Mouse (Mus musculus) limb, embryonic 14.5 days (tissue): ENCODE measurements at regions not wholly inside any gene's neighbourhood (a gene's known extent, or its start where the extent isn't known, plus 50 kb on each side); places are given as distances from the start of the nearest gene placed in this dataset.

Experiments
- ATAC-seq: fragments of 200-750 bp; cut with Nextera tagmentation; 2 replicates; pipeline ENCODE4 v1.8.0; 2017; ENCODE audit warnings: low read depth, moderate number of reproducible peaks, moderate TSS enrichment; ENCODE audit not compliant: low FRiP score
- DNase-seq: peaks from one replicate; pipeline ENCODE4 v3.0.0-alpha.2; 2015; ENCODE audit warnings: low spot score
- H3K27ac ChIP-seq: fragments of 300-500 bp; sonication (generic); replicated peaks from 2 replicates; pipeline ENCODE4 v1.5.1; 2014; ENCODE audit warnings: low read depth, mild to moderate bottlenecking, low read length, moderate library complexity, mixed read lengths
- H3K27me3 ChIP-seq: fragments of 300-500 bp; sonication (generic); 2 replicates; pipeline ENCODE4 v1.6.1; 2014; ENCODE audit warnings: low read length, mixed read lengths; ENCODE audit not compliant: control insufficient read depth, insufficient read depth
- H3K36me3 ChIP-seq: fragments of 300-500 bp; sonication (generic); 2 replicates; pipeline ENCODE4 v1.6.1; 2014; ENCODE audit warnings: mild to moderate bottlenecking, low read length, moderate library complexity, mixed read lengths; ENCODE audit not compliant: control insufficient read depth, insufficient read depth
- H3K4me1 ChIP-seq: fragments of 300-500 bp; sonication (generic); 2 replicates; pipeline ENCODE4 v1.6.1; 2014; ENCODE audit warnings: antibody characterized with exemption, low read length, mixed read lengths; ENCODE audit not compliant: control insufficient read depth, insufficient read depth
- H3K4me2 ChIP-seq: fragments of 300-500 bp; sonication (generic); replicated peaks from 2 replicates; pipeline ENCODE4 v1.6.1; 2014; ENCODE audit warnings: low read depth, mild to moderate bottlenecking, low read length, moderate library complexity; ENCODE audit not compliant: severe bottlenecking
- H3K4me3 ChIP-seq: fragments of 300-500 bp; sonication (generic); replicated peaks from 2 replicates; pipeline ENCODE4 v1.5.1; 2014; ENCODE audit warnings: low read length
- H3K9ac ChIP-seq: fragments of 300-500 bp; sonication (generic); 2 replicates; pipeline ENCODE4 v1.6.1; 2014; ENCODE audit warnings: mild to moderate bottlenecking, low read depth, low read length, moderate library complexity; ENCODE audit not compliant: severe bottlenecking
- H3K9me3 ChIP-seq: fragments of 300-500 bp; sonication (generic); 2 replicates; pipeline ENCODE4 v1.6.1; 2016; ENCODE audit warnings: low read length; ENCODE audit not compliant: control insufficient read depth
- POLR2A ChIP-seq: fragments of 200-500 bp; IDR thresholded peaks from 2 replicates; pipeline ENCODE4 v1.8.0; 2012; ENCODE audit warnings: inconsistent platforms, mild to moderate bottlenecking, moderate library complexity, borderline replicate concordance; ENCODE audit not compliant: insufficient read depth, insufficient read length; ENCODE audit errors: extremely low read depth
- WGBS: fragments of 180-500 bp; shearing (Covaris S2); extraction: QIAGEN DNeasy Blood & Tissue Kit; methylation state at CpG from one replicate; pipeline ENCODE4 v1.1.7; 2014; 5-methylcytosine and 5-hydroxymethylcytosine counted together

DNA sequence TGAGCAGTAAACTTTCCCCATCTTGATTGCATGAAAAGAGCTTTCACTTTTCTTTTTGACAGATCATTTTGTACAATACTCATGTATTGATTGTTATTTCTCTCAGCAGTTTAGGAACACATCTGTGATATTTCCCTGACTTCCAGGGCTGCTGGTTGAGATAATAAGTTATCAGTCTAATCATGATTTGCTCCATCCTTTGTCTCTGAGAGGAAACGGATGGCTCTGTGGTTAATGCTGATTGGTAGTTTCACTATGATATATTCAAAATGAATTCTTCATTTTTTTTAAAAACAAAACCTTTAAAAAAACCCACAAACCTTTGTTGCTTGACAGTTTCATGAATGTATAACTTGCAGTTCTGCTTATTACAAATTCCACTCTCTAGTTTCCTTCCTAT lies 160.8 kb downstream of the Pdgfra start:
- no peak overlapping the region for H3K27ac ChIP-seq
- ATAC-seq (no peak), DNase-seq (no peak)
- no peak overlapping the region for H3K9ac ChIP-seq
- no peaks in the 10 kb centered on the region for H3K9me3 ChIP-seq
- no peak overlapping the region for H3K4me3 ChIP-seq
- H3K4me2 ChIP-seq = no peak overlapping the region
- WGBS = 86% methylated on average over 1 of the region's 1 CpGs
- no peaks in the 10 kb centered on the region for H3K4me1 ChIP-seq
- no peaks in the 10 kb centered on the region for H3K27me3 ChIP-seq
- no peak for TF ChIP-seq POLR2A
- no peaks in the 10 kb centered on the region for H3K36me3 ChIP-seq

- no peaks in the 10 kb centered on the region for H3K9me3 ChIP-seq
Measured at GRCm38 (mm10) chr5:75315956-75316355, 163.9 kb downstream of the Pdgfra start.

DNA sequence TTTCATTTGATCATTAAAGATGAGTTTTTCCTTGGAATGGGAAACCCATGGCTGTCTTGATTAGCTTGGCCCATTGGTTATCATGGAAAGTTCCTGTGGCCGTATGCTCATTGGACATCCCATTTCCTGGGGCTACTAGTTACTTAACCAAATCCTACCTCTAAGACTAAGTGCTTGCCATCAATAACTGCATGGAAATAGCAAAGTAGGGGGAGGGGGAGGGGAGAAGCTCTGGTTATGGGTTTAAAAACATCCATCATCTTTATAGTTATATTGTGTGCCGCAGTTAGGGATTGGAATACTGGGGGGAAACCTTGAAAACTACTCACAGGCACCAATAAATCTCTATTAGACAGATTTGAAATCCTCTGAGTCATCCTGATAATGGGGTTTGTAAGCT lies 168.4 kb downstream of the Pdgfra start:
- DNase-seq = no peak
- Histone ChIP-seq H3K4me3 (no peak overlapping the region), H3K4me2 (no peak overlapping the region), H3K36me3 (no peaks in the 10 kb centered on the region), H3K9ac (no peak overlapping the region), H3K27ac (no peak overlapping the region), H3K9me3 (no peaks in the 10 kb centered on the region), H3K27me3 (no peaks in the 10 kb centered on the region), H3K4me1 (no peaks in the 10 kb centered on the region)
- no peak for TF ChIP-seq POLR2A
- no peak for ATAC-seq
- WGBS = 76% methylated on average over 2 of the region's 2 CpGs

More at GRCm38 (mm10) chr5:75315956-75316355, 163.9 kb downstream of the Pdgfra start:
- no peak overlapping the region for H3K4me3 ChIP-seq
- DNase-seq = no peak
- no peaks in the 10 kb centered on the region for H3K27me3 ChIP-seq
- no peaks in the 10 kb centered on the region for H3K4me1 ChIP-seq
- H3K36me3 ChIP-seq = no peaks in the 10 kb centered on the region
- no peak overlapping the region for H3K27ac ChIP-seq
- TF ChIP-seq POLR2A = no peak
- no peak overlapping the region for H3K4me2 ChIP-seq
- no peak for ATAC-seq
- 90% methylated on average over 1 of the region's 1 CpGs for WGBS
- H3K9ac ChIP-seq = no peak overlapping the region

GRCm38 (mm10) chr5:75334050-75334449 lies 182.0 kb downstream of the Pdgfra start:
- WGBS = 86% methylated on average over 3 of the region's 3 CpGs
- Histone ChIP-seq H3K4me3 (no peak overlapping the region), H3K4me1 (no peaks in the 10 kb centered on the region), H3K9ac (no peak overlapping the region), H3K4me2 (no peak overlapping the region), H3K27me3 (no peaks in the 10 kb centered on the region), H3K9me3 (no peaks in the 10 kb centered on the region), H3K27ac (no peak overlapping the region), H3K36me3 (no peaks in the 10 kb centered on the region)
- ATAC-seq (no peak), DNase-seq (no peak)
- TF ChIP-seq POLR2A = no peak

DNA sequence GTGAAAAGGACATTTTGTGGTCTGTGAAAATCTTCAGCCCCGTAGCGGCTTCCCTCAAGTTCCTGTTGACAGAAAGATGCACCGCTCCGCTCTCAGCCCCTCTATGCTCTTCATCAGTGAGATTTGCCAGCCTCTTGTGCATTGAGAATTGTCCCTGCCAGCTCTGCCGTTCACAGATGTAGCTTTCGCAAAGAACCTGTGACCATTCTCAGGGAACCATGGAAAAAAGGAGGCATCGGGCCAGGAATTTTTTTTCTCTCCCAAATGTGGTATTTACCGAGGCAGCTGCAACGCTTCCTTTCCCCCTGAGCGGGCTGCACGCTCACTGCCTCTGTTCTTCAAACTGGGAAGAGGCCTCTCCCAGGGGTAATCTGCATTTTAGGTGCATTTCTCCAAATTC lies 184.4 kb downstream of the Pdgfra start:
- peak; percentile 59 for DNase-seq
- no peak for ATAC-seq
- no peak overlapping the region for H3K4me3 ChIP-seq
- no peaks in the 10 kb centered on the region for H3K36me3 ChIP-seq
- no peaks in the 10 kb centered on the region for H3K4me1 ChIP-seq
- no peaks in the 10 kb centered on the region for H3K27me3 ChIP-seq
- WGBS = 68% methylated on average over 11 of the region's 11 CpGs
- no peak overlapping the region for H3K9ac ChIP-seq
- no peak overlapping the region for H3K27ac ChIP-seq
- H3K9me3 ChIP-seq = no peaks in the 10 kb centered on the region
- TF ChIP-seq POLR2A = no peak
- H3K4me2 ChIP-seq = no peak overlapping the region

DNA sequence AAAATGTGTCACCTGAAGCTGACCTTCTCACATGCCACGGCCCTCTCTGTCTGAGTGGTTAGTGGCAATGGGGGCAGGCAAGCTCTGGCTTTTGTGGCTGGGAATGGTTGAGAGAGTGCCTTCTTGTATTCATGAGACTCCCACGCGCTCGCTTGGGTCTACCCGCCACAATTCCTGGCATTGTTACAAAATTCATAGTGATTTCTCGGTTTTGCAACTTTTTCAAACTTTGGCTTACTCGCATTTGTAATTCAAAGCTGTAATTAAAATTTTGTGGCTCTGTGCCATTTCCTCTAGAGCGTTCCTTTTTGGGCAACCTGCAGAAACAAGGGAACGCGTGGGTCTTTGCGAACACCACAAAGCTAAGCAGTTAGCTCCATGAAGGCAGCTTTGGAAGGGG lies 186.3 kb downstream of the Pdgfra start:
- Histone ChIP-seq H3K27me3 (no peaks in the 10 kb centered on the region), H3K4me1 (no peaks in the 10 kb centered on the region), H3K4me3 (no peak overlapping the region), H3K27ac (no peak overlapping the region), H3K9me3 (no peaks in the 10 kb centered on the region), H3K36me3 (no peaks in the 10 kb centered on the region), H3K9ac (no peak overlapping the region), H3K4me2 (no peak overlapping the region)
- ATAC-seq (no peak), DNase-seq (no peak)
- whole genome bisulfite sequencing = 72% methylated on average over 11 of the region's 11 CpGs
- TF ChIP-seq POLR2A = no peak
